Mouse (Mus musculus) neural tube, embryonic 11.5 days (tissue): ENCODE data around the gene Ccdc32. TPM values are rescaled to one million over a fixed set of nuclear protein-coding genes. Genes with fewer than 3 reads are reported as not detected.

Source experiments
- ATAC-seq: fragments of 200-750 bp; cut with Nextera tagmentation; 2 replicates; pipeline ENCODE4 v1.8.0; 2017; ENCODE audit warnings: moderate number of reproducible peaks, mild to moderate bottlenecking, moderate TSS enrichment, moderate library complexity; ENCODE audit not compliant: insufficient read depth, low FRiP score, low TSS enrichment
- DNase-seq: peaks from one replicate; pipeline ENCODE4 v3.0.0-alpha.2; 2015; ENCODE audit warnings: low spot score
- H3K27ac ChIP-seq: fragments of 300-500 bp; sonication (generic); 2 replicates; pipeline ENCODE4 v1.5.1; 2014; ENCODE audit warnings: low read depth, mild to moderate bottlenecking, low read length
- H3K27me3 ChIP-seq: fragments of 300-500 bp; sonication (generic); 2 replicates; pipeline ENCODE4 v1.6.1; 2014; ENCODE audit warnings: mild to moderate bottlenecking, low read length, mixed read lengths; ENCODE audit not compliant: control insufficient read depth, insufficient read depth
- H3K36me3 ChIP-seq: fragments of 300-500 bp; sonication (generic); 2 replicates; pipeline ENCODE4 v1.6.1; 2014; ENCODE audit warnings: mild to moderate bottlenecking, low read length, moderate library complexity, mixed read lengths; ENCODE audit not compliant: control insufficient read depth, insufficient read depth
- H3K4me1 ChIP-seq: fragments of 300-500 bp; sonication (generic); 2 replicates; pipeline ENCODE4 v1.6.1; 2014; ENCODE audit warnings: low read length, mixed read lengths; ENCODE audit not compliant: control insufficient read depth, insufficient read depth
- H3K4me2 ChIP-seq: fragments of 300-500 bp; sonication (generic); 2 replicates; pipeline ENCODE4 v1.6.1; 2014; ENCODE audit warnings: low read depth, mild to moderate bottlenecking, moderate library complexity
- H3K4me3 ChIP-seq: fragments of 300-500 bp; sonication (generic); 2 replicates; pipeline ENCODE4 v1.5.1; 2014; ENCODE audit warnings: low read depth, low read length
- H3K9ac ChIP-seq: fragments of 300-500 bp; sonication (generic); 2 replicates; pipeline ENCODE4 v1.6.1; 2014; ENCODE audit warnings: mild to moderate bottlenecking, low read length
- H3K9me3 ChIP-seq: fragments of 300-500 bp; sonication (generic); 2 replicates; pipeline ENCODE4 v1.6.1; 2016; ENCODE audit warnings: low read length; ENCODE audit not compliant: control insufficient read depth
- WGBS: fragments of 180-500 bp; shearing (Covaris S2); extraction: QIAGEN DNeasy Blood & Tissue Kit; methylation state at CpG from one replicate; pipeline ENCODE4 v1.1.7; 2014; 5-methylcytosine and 5-hydroxymethylcytosine counted together
- polyA plus RNA-seq: library from polyadenylated mRNA; unstranded; fragments of >200 nt; fragmentation: Nextera tagmentation; extraction: Ambion mirVana; gene quantifications from 2 replicates; pipeline ENCODE4 v1.2.1, GENCODE M21; 2014

The Ccdc32 gene
- polyA plus RNA-seq, 1 experiment from 2014 or later: 27.7 TPM

GRCm38 (mm10) chr2:118976941-118977340 lies 52.3 kb downstream of the Ccdc32 start:
- Histone ChIP-seq H3K27ac (no peak overlapping the region), H3K9me3 (no peaks in the 10 kb centered on the region), H3K27me3 (peaks cover 32% of the 10 kb centered on the region), H3K4me2 (peak overlapping the region; percentile 75), H3K36me3 (no peaks in the 10 kb centered on the region), H3K4me1 (no peaks in the 10 kb centered on the region), H3K9ac (peak overlapping the region; percentile 72), H3K4me3 (peak overlapping the region; percentile 47)
- ATAC-seq (no peak), DNase-seq (no peak)
- 11% methylated on average over 5 of the region's 5 CpGs for WGBS

DNA sequence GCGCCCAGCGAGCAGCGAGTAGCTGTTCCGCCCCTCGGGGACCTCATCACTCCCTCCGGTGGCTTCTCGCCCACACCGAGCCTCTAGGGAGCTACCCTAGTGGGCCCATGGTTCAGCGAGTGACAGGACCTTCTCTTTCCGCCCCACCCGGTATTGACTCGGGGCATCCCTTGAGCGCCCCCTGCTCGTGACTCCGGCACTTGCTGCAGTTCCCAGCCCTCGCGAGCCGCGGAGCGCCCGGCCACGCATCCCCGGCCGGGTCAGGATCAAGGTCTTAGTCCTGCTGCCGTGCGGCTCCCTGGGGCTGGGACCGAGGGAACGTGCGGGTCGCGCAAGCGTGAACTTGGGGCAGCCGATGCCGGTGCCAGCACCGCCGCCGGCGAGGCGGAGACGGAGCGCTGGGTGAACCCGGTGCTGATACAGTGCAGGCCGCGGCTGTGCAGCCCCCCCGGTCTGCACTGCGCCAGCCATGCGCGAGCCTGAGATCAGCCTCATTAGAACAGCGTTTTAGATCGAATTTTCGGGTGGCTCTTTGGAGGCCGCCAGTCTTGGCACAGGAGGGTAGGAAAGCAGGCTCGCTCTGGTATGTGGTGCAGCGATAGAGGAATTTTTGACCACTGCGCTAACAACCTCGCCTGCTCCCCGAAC lies 52.8 kb downstream of the Ccdc32 start:
- H3K36me3 ChIP-seq: no peaks in the 10 kb centered on the region
- H3K4me1 ChIP-seq: no peaks in the 10 kb centered on the region
- ATAC-seq (peak; percentile 68), DNase-seq (peak; percentile 86)
- WGBS: 1% methylated on average over 57 of the region's 57 CpGs
- peak overlapping the region; percentile 75 for H3K4me2 ChIP-seq
- H3K9ac ChIP-seq: peak overlapping the region; percentile 72
- H3K9me3 ChIP-seq: no peaks in the 10 kb centered on the region
- H3K4me3 ChIP-seq: peak overlapping the region; percentile 47
- H3K27ac ChIP-seq: no peak overlapping the region
- H3K27me3 ChIP-seq: peaks cover 32% of the 10 kb centered on the region

GRCm38 (mm10) chr2:118975855-118976254 lies 53.3 kb downstream of the Ccdc32 start:
- Histone ChIP-seq H3K36me3 (no peaks in the 10 kb centered on the region), H3K27me3 (peaks cover 32% of the 10 kb centered on the region), H3K27ac (no peak overlapping the region), H3K4me3 (peak overlapping the region; percentile 47), H3K9ac (peak overlapping the region; percentile 72), H3K4me1 (no peaks in the 10 kb centered on the region), H3K9me3 (no peaks in the 10 kb centered on the region), H3K4me2 (peak overlapping the region; percentile 75)
- WGBS: 6% methylated on average over 15 of the region's 15 CpGs
- peak; percentile 4; the same call in 1 of the 2 replicates for ATAC-seq
- DNase-seq: no peak

DNA sequence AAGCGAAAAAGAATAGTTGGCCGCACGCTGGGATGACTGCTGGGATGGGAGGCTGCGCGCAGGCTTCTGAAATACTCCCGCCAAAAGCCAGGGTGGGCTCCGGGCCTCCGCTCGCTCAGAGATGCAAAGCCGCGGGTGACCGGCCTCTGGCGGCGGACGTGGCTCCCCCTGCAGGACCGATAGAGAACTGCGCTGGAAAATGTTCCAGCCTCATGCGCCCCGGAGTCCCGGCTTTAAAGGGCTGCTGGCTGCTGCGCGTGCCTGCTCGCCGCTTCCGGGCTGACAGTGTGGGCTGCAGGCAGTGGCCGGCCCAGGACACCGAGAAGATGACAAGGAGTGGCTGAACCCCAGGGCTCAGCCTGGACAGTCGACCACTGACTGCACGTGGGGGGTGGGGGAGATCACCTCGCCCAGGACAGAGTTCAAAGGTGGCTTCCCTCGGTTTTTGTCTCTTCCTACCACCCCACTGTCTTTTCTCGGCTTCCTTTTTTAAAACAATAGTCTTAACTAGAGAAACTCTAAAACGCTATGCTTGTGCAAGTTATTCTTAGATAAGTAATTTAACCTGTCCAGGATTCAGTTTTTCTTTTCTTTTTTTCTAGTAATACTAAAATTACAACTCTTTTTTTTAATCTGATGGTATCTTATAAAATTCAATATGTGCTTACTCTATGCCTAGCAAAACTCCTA lies 56.4 kb downstream of the Ccdc32 start:
- WGBS: 2% methylated on average over 33 of the region's 33 CpGs
- H3K4me2 ChIP-seq: peak overlapping the region; percentile 64
- H3K4me3 ChIP-seq: peak overlapping the region; percentile 23
- peaks cover 29% of the 10 kb centered on the region for H3K27me3 ChIP-seq
- H3K36me3 ChIP-seq: no peaks in the 10 kb centered on the region
- no peak overlapping the region for H3K27ac ChIP-seq
- DNase-seq: peak; percentile 93
- no peaks in the 10 kb centered on the region for H3K4me1 ChIP-seq
- no peaks in the 10 kb centered on the region for H3K9me3 ChIP-seq
- H3K9ac ChIP-seq: peak overlapping the region; percentile 56
- peak; percentile 76 for ATAC-seq

DNA sequence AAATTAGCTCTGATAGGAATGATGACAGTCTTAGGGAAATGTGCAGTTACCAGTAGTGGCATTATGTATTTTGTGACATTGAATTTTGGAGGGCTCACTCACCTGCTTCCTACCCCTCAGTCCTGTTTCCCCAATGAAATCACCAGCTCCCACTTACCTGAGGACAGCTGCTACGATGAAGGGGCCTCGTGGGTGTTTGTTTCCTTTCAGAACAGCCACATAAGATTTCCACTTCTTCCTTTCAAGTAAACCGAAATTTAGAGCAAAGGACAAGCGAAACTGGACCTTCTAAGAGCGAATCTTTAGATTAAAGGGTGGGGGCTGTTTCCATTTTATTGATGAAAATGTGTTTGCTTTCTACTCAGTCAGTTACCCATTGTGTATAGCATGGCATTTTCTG lies 57.1 kb downstream of the Ccdc32 start:
- Histone ChIP-seq H3K9ac (no peak overlapping the region), H3K27me3 (peaks cover 21% of the 10 kb centered on the region), H3K36me3 (no peaks in the 10 kb centered on the region), H3K9me3 (no peaks in the 10 kb centered on the region), H3K4me3 (no peak overlapping the region), H3K4me2 (no peak overlapping the region), H3K4me1 (no peaks in the 10 kb centered on the region), H3K27ac (no peak overlapping the region)
- ATAC-seq (no peak), DNase-seq (no peak)
- 76% methylated on average over 5 of the region's 5 CpGs for WGBS

DNA sequence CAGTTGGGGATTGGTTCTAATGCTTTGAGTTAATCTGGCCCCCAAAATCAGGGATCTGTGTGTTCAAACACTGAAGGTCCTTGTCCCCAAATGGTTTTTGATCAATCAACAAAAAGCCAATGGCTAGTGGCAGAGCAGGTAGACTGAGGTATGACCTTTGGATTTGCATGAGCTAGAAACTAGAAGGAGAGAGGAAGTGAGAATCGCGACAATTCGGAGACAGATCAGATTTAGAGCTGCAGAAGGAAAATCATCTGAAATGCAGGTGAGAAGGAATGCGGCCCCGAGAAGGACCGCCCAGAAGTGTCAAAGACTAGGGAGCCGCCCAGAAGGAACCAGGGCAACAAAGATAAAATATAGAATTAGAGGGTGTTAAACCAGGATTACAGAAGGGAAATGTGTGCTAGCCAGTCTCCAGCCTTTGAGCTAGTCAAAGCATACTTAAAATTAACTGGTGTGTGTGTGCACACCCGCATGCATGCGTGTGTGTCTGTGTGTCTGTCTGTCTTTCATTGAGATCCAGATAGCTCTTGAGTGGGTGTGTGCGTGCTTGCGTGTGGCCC lies 59.5 kb downstream of the Ccdc32 start:
- no peak overlapping the region for H3K4me3 ChIP-seq
- ATAC-seq (no peak), DNase-seq (no peak)
- no peaks in the 10 kb centered on the region for H3K4me1 ChIP-seq
- H3K9ac ChIP-seq: no peak overlapping the region
- peaks cover 9% of the 10 kb centered on the region for H3K27me3 ChIP-seq
- no peak overlapping the region for H3K27ac ChIP-seq
- no peak overlapping the region for H3K4me2 ChIP-seq
- H3K36me3 ChIP-seq: no peaks in the 10 kb centered on the region
- WGBS: 84% methylated on average over 11 of the region's 11 CpGs
- H3K9me3 ChIP-seq: no peaks in the 10 kb centered on the region

Other genes starting within 250 kb of the Ccdc32 start
- 10.9 and 12.6 TPM in 2 replicates for gene Disp2, start 249.7 kb downstream of the Ccdc32 start, polyA plus RNA-seq
- 146 TPM in 2 replicates for gene Knstrn, start 215.4 kb downstream of the Ccdc32 start, polyA plus RNA-seq
- gene Ivd, start 167.4 kb downstream of the Ccdc32 start, polyA plus RNA-seq: 52.1 and 53.0 TPM in 2 replicates
- gene Bahd1, start 129.0 kb downstream of the Ccdc32 start, polyA plus RNA-seq: 1.5 TPM in 2 replicates
- 23.4 and 26.0 TPM in 2 replicates for gene Chst14, start 102.9 kb downstream of the Ccdc32 start, polyA plus RNA-seq
- gene Rpusd2, start 5.4 kb upstream of the Ccdc32 start, polyA plus RNA-seq: 5.7 and 7.0 TPM in 2 replicates
- 33.2 and 36.0 TPM in 2 replicates for gene Knl1, start 17.7 kb upstream of the Ccdc32 start, polyA plus RNA-seq
- 56.9 and 61.4 TPM in 2 replicates for gene Rad51, start 83.4 kb upstream of the Ccdc32 start, polyA plus RNA-seq
- gene Rmdn3, start 127.6 kb upstream of the Ccdc32 start, polyA plus RNA-seq: 41.3 and 49.9 TPM in 2 replicates
- gene Gchfr, start 138.4 kb upstream of the Ccdc32 start, polyA plus RNA-seq: 3.2 and 3.7 TPM in 2 replicates
- gene Gm14137, start 145.1 kb upstream of the Ccdc32 start, polyA plus RNA-seq: 0.17 and 0.20 TPM in 2 replicates
- gene Zfyve19, start 179.2 kb upstream of the Ccdc32 start, polyA plus RNA-seq: 43.0 and 52.5 TPM in 2 replicates
- gene Dnajc17, start 179.4 kb upstream of the Ccdc32 start, polyA plus RNA-seq: 19.4 and 20.3 TPM in 2 replicates
- not detected in 2 replicates for gene Ppp1r14d, start 200.5 kb upstream of the Ccdc32 start, polyA plus RNA-seq
- gene Spint1, start 208.0 kb upstream of the Ccdc32 start, polyA plus RNA-seq: 2.7 and 2.8 TPM in 2 replicates
- gene Rhov, start 241.9 kb upstream of the Ccdc32 start, polyA plus RNA-seq: 2.3 and 2.4 TPM in 2 replicates